Comparison of ENCODE assay signal across 9 mouse cellular contexts in genomic region chr8:11774195-11775076, GRCm38 (mm10). TPM values are rescaled to one million over a fixed set of nuclear protein-coding genes. Genes with fewer than 3 reads are reported as not detected.
DNase-seq lines count a peak whose midpoint lies in the region; ATAC-seq lines count a peak whose summit lies in the region.
"Had no signal": no experiment of that assay in that cellular context is flagged by ENCODE, and none has a peak within 500 bp of the region (broad histone marks: within the 10 kb centered on the region; RNA-seq: fewer than 3 reads in every experiment).

No protein-coding gene starts in this region.

- no peaks in the 10 kb centered on the region for H3K9me3 ChIP-seq in liver, embryonic 11.5 days (ENCODE audit: control insufficient read depth, low read length)
- no peaks in the 10 kb centered on the region for H3K9me3 ChIP-seq in liver, embryonic 12.5 days (replicated peaks)
- H3K9me3 ChIP-seq in midbrain, embryonic 16.5 days (replicated peaks; ENCODE audit: control insufficient read depth, low read length, poor library complexity, severe bottlenecking), result no peaks in the 10 kb centered on the region
- H3K9me3 ChIP-seq: midbrain, embryonic 10.5 days had no signal

- H3K9ac ChIP-seq in liver, embryonic 11.5 days (ENCODE audit: low read depth, low read length), result no peak overlapping the region
- H3K9ac ChIP-seq in liver, embryonic 12.5 days, result 0 out of 2 replicates have a peak overlapping the region, but pooled peaks have one; percentile 2
- H3K9ac ChIP-seq in midbrain, embryonic 16.5 days (ENCODE audit: low read depth, low read length), result no peak overlapping the region

- no peak for ATAC-seq in liver, embryonic 11.5 days (replicated peaks; ENCODE audit: low FRiP score)
- no peak for ATAC-seq in liver, embryonic 12.5 days
- no peak; the same call in 1 of the 2 replicates for ATAC-seq in midbrain, embryonic 16.5 days

- H3K4me3 ChIP-seq in liver, embryonic 11.5 days (ENCODE audit: low read depth, low read length), result no peak overlapping the region
- H3K4me3 ChIP-seq in liver, embryonic 12.5 days, result no peak overlapping the region
- no peak overlapping the region for H3K4me3 ChIP-seq in midbrain, embryonic 16.5 days (ENCODE audit: low read depth, low read length)
- H3K4me3 ChIP-seq: midbrain, embryonic 10.5 days had no signal

- peak overlapping the region; percentile 31 for H3K4me2 ChIP-seq in liver, embryonic 11.5 days
- no peak overlapping the region for H3K4me2 ChIP-seq in liver, embryonic 12.5 days
- no peak overlapping the region for H3K4me2 ChIP-seq in midbrain, embryonic 16.5 days (ENCODE audit: low read length)

- H3K27ac ChIP-seq in liver, embryonic 11.5 days (ENCODE audit: low read depth, low read length), result peak overlapping the region; percentile 20
- H3K27ac ChIP-seq in liver, embryonic 12.5 days, result peak overlapping the region; percentile 56
- H3K27ac ChIP-seq in midbrain, embryonic 16.5 days (ENCODE audit: low read length), result no peak overlapping the region
- H3K27ac ChIP-seq: midbrain, embryonic 10.5 days had no signal

- DNase-seq in liver, embryonic 11.5 days (ENCODE audit: low spot score), result no peak
- no peak for DNase-seq in liver
- DNase-seq in heart, postnatal 4 days, result peak; percentile 45
- DNase-seq in urinary bladder, adult 18-20 months (ENCODE audit: low spot score in 2 of 2), result peak; percentile 75 to 84
- no peak for DNase-seq in retina, postnatal 1 day
- DNase-seq in left cerebral cortex, adult 11 months (ENCODE audit: low spot score), result no peak

- H3K4me1 ChIP-seq in liver, embryonic 11.5 days (replicated peaks; ENCODE audit: control insufficient read depth, insufficient read depth, low read length), result peaks cover 42% of the 10 kb centered on the region
- peaks cover 64% of the 10 kb centered on the region for H3K4me1 ChIP-seq in liver, embryonic 12.5 days
- H3K4me1 ChIP-seq in midbrain, embryonic 16.5 days (ENCODE audit: control insufficient read depth, insufficient read depth, low read length), result peaks cover 21% of the 10 kb centered on the region

- H3K36me3 ChIP-seq in liver, embryonic 11.5 days (ENCODE audit: control insufficient read depth, insufficient read depth, low read length), result no peaks in the 10 kb centered on the region
- 0 out of 2 replicates have a peak, but pooled peaks cover 4% of the 10 kb centered on the region for H3K36me3 ChIP-seq in liver, embryonic 12.5 days
- H3K36me3 ChIP-seq in midbrain, embryonic 16.5 days (ENCODE audit: control insufficient read depth, insufficient read depth, low read length), result no peaks in the 10 kb centered on the region

- WGBS in liver, embryonic 11.5 days, result 52% methylated on average over 17 of the region's 17 CpGs
- 37% methylated on average over 17 of the region's 17 CpGs for WGBS in liver, embryonic 12.5 days (ENCODE audit: insufficient replicate concordance)
- WGBS in midbrain, embryonic 16.5 days, result 81% methylated on average over 17 of the region's 17 CpGs

- H3K27me3 ChIP-seq in liver, embryonic 11.5 days (replicated peaks; ENCODE audit: control insufficient read depth, insufficient read depth, low read length), result no peaks in the 10 kb centered on the region
- H3K27me3 ChIP-seq in liver, embryonic 12.5 days (replicated peaks), result no peaks in the 10 kb centered on the region
- no peaks in the 10 kb centered on the region for H3K27me3 ChIP-seq in midbrain, embryonic 16.5 days (ENCODE audit: control insufficient read depth, insufficient read depth, low read depth, low read length)

RNA-seq across cellular contexts. Expression of gene Arhgef7, which starts 46.9 kb away (rescaled TPM):
- polyA plus RNA-seq in liver, embryonic 11.5 days (2014; fragmentation: Nextera tagmentation; extraction: Ambion mirVana), result 30.1 and 31.1 TPM in 2 replicates
- total RNA-seq in heart, postnatal 4 days (2021), result 100 to 1,000 TPM; 209 to 213 TPM
- 19.1 and 19.5 TPM in 2 replicates for polyA plus RNA-seq in liver, embryonic 12.5 days (2016; fragmentation: Nextera tagmentation; extraction: Ambion mirVana)
- 65.6 and 67.2 TPM in 2 replicates for polyA plus RNA-seq in midbrain, embryonic 16.5 days (2015; fragmentation: Nextera tagmentation; extraction: Ambion mirVana)

Comparison
In these comparisons a context has a peak if more than half of its experiments do, and no peak if none do; other contexts are left out.
1. DNase-seq: peak in heart, postnatal 4 days (single experiment) and urinary bladder, adult 18-20 months (2 of 2); none in liver, embryonic 11.5 days (single experiment), liver (single experiment), retina, postnatal 1 day (single experiment) and left cerebral cortex, adult 11 months (single experiment).